Mouse (Mus musculus): ENCODE data around the gene App. TPM values are rescaled to one million over a fixed set of nuclear protein-coding genes. Genes with fewer than 3 reads are reported as not detected.
A peak's percentile ranks its signal among the peaks of the same experiment; 100 is the strongest.

App gene
- polyA plus RNA-seq (2015; fragmentation: Nextera tagmentation; extraction: Ambion mirVana): 165 and 166 TPM in 2 replicates

- H3K27me3 ChIP-seq (replicated peaks): no peaks in the 10 kb centered on the region
- peak; percentile 51; the same call in 1 of the 2 replicates for ATAC-seq (ENCODE audit: extremely low read depth, insufficient number of reproducible peaks, low FRiP score, low TSS enrichment)
- H3K36me3 ChIP-seq: peaks cover 9% of the 10 kb centered on the region
- WGBS: under 1% methylated on average over 78 of the region's 78 CpGs
- H3K4me2 ChIP-seq: peak within 1 kb of the TSS; percentile 71
- peak within 1 kb of the TSS; percentile 96 for H3K9ac ChIP-seq
- H3K4me1 ChIP-seq: peaks cover 43% of the 10 kb centered on the region
- H3K4me3 ChIP-seq: peak within 1 kb of the TSS; percentile 85
- H3K27ac ChIP-seq (replicated peaks): peak within 1 kb of the TSS; percentile 92
- no peaks in the 10 kb centered on the region for H3K9me3 ChIP-seq
These were observed at the start of gene App for GRCm38 (mm10) chr16:85173373-85174081. App (minus strand) TSS chr16:85173766.

GRCm38 (mm10) chr16:85215846-85216245 lies 42.3 kb upstream of the App start:
- no peak overlapping the region for H3K4me2 ChIP-seq

GRCm38 (mm10) chr16:85215173-85215572 lies 41.6 kb upstream of the App start:
- no peak overlapping the region for H3K27ac ChIP-seq (replicated peaks)
- no peak overlapping the region for H3K9ac ChIP-seq
- H3K9me3 ChIP-seq: no peaks in the 10 kb centered on the region
- no peak overlapping the region for H3K4me2 ChIP-seq
- H3K4me3 ChIP-seq: no peak overlapping the region
- no peaks in the 10 kb centered on the region for H3K27me3 ChIP-seq (replicated peaks)
- 38% methylated on average over 9 of the region's 9 CpGs for WGBS
- H3K36me3 ChIP-seq: no peaks in the 10 kb centered on the region
- ATAC-seq (ENCODE audit: extremely low read depth, insufficient number of reproducible peaks, low FRiP score, low TSS enrichment): no peak
- H3K4me1 ChIP-seq: peaks cover 12% of the 10 kb centered on the region

More at GRCm38 (mm10) chr16:85215846-85216245, 42.3 kb upstream of the App start:
- ATAC-seq (ENCODE audit: extremely low read depth, insufficient number of reproducible peaks, low FRiP score, low TSS enrichment): no peak
- peaks cover 12% of the 10 kb centered on the region for H3K4me1 ChIP-seq
- H3K27ac ChIP-seq (replicated peaks): 0 out of 2 replicates have a peak overlapping the region, but pooled peaks have one; percentile 12
- no peaks in the 10 kb centered on the region for H3K27me3 ChIP-seq (replicated peaks)
- no peak overlapping the region for H3K4me3 ChIP-seq
- no peaks in the 10 kb centered on the region for H3K36me3 ChIP-seq
- no peaks in the 10 kb centered on the region for H3K9me3 ChIP-seq
- WGBS: 52% methylated on average over 9 of the region's 9 CpGs
- no peak overlapping the region for H3K9ac ChIP-seq

DNA sequence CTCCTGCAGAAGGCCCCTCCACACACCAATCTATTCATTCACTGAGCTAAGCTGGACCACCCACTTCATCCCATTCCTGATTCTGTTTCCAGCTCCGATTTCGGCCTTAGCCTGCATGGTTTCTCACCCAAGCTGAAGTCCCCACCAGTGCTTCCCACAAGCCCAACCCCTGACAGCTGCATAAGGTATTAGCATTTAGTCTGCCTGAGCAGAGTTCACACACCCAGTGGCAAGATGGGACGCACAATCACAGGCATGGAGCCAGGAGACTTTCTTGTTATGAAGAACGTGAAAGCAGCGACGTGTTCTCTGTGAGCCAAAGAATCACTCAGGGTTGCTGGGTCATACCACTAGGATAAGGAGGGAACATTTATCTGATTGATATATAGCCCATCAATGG lies 22.1 kb upstream of the App start:
- Histone ChIP-seq H3K9me3 (no peaks in the 10 kb centered on the region), H3K36me3 (no peaks in the 10 kb centered on the region), H3K4me3 (no peak overlapping the region), H3K9ac (no peak overlapping the region), H3K4me1 (0 out of 2 replicates have a peak, but pooled peaks cover 7% of the 10 kb centered on the region), H3K4me2 (no peak overlapping the region), H3K27ac (replicated peaks) (no peak overlapping the region), H3K27me3 (replicated peaks) (no peaks in the 10 kb centered on the region)
- ATAC-seq (ENCODE audit: extremely low read depth, insufficient number of reproducible peaks, low FRiP score, low TSS enrichment): no peak
- 79% methylated on average over 6 of the region's 6 CpGs for WGBS

DNA sequence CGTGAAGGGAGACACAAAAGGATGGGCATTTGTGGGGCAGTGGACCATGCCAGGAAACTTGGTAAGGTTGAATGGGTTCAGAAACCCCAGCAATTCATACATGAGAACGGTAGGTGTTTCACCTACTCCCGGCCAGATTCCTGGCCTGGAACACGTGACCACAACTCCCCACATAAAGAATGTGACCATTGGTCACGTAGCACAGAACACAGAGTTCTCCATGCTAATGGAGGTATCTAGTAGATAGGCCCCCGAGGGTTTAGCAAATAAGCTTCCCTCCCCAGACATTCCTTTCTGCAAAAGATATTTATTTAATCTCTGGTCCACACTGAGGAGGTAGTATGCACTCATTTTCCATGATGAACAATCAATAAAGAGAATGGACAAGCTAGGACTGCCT lies 21.6 kb upstream of the App start:
- Histone ChIP-seq H3K27me3 (replicated peaks) (no peaks in the 10 kb centered on the region), H3K36me3 (no peaks in the 10 kb centered on the region), H3K4me1 (0 out of 2 replicates have a peak, but pooled peaks cover 7% of the 10 kb centered on the region), H3K9ac (no peak overlapping the region), H3K9me3 (no peaks in the 10 kb centered on the region), H3K4me3 (no peak overlapping the region), H3K27ac (replicated peaks) (no peak overlapping the region), H3K4me2 (no peak overlapping the region)
- ATAC-seq (ENCODE audit: extremely low read depth, insufficient number of reproducible peaks, low FRiP score, low TSS enrichment): no peak
- 60% methylated on average over 6 of the region's 6 CpGs for WGBS

- ATAC-seq (ENCODE audit: extremely low read depth, insufficient number of reproducible peaks, low FRiP score, low TSS enrichment): no peak
- Histone ChIP-seq H3K4me3 (no peak overlapping the region), H3K36me3 (no peaks in the 10 kb centered on the region), H3K9ac (no peak overlapping the region), H3K9me3 (no peaks in the 10 kb centered on the region), H3K4me1 (peaks cover 9% of the 10 kb centered on the region), H3K27ac (replicated peaks) (no peak overlapping the region), H3K4me2 (no peak overlapping the region), H3K27me3 (replicated peaks) (no peaks in the 10 kb centered on the region)
- 55% methylated on average over 3 of the region's 3 CpGs for WGBS
These were observed 7.9 kb upstream of the App start for GRCm38 (mm10) chr16:85181502-85181901.

DNA sequence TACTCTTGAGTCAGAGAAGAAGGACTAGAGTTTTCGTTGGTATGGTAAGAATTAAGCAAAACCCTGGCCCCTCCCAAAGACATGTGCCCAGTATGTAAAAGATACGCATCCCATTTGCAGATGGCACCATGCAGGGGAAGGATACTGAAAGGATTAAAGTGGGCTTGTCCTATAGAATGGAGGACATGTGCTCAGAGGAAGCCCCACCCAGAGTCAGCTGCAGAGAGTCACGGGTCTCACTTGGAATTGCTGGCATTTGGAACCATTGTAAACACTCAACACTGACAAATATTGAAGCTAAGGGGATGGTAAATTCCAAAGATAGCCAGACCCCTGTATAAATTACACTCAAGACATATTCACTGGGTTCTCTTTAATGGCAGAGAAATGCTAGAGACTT lies 7.1 kb upstream of the App start:
- Histone ChIP-seq H3K27me3 (replicated peaks) (no peaks in the 10 kb centered on the region), H3K4me3 (no peak overlapping the region), H3K4me2 (no peak overlapping the region), H3K9me3 (no peaks in the 10 kb centered on the region), H3K27ac (replicated peaks) (no peak overlapping the region), H3K9ac (no peak overlapping the region), H3K4me1 (peaks cover 15% of the 10 kb centered on the region), H3K36me3 (no peaks in the 10 kb centered on the region)
- ATAC-seq (ENCODE audit: extremely low read depth, insufficient number of reproducible peaks, low FRiP score, low TSS enrichment): no peak
- 66% methylated on average over 3 of the region's 3 CpGs for WGBS

DNA sequence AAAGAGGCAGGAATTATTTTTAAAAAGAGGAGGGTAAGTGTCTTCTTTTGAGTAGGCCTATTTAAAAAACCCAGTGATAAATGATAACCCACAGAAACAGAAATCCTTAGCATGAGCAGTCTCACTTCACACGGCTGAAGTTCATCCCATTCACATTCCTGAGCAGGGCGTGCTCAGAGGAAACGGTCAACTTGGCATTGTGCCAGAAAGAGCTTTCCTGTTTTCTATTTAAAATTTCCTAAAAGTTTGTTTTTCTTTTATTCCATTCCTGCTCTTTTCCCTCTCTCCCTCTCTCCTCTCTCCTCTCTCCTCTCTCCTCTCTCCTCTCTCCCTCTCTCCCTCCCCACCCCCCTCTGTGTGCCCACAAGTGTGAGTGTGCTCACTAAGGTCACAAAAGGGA lies 3.1 kb upstream of the App start:
- Histone ChIP-seq H3K4me3 (no peak overlapping the region), H3K9ac (no peak overlapping the region), H3K4me2 (no peak overlapping the region), H3K27me3 (replicated peaks) (no peaks in the 10 kb centered on the region), H3K9me3 (no peaks in the 10 kb centered on the region), H3K4me1 (peaks cover 13% of the 10 kb centered on the region; the same call in 1 of the 2 replicates), H3K27ac (replicated peaks) (no peak overlapping the region), H3K36me3 (no peaks in the 10 kb centered on the region)
- no peak for ATAC-seq (ENCODE audit: extremely low read depth, insufficient number of reproducible peaks, low FRiP score, low TSS enrichment)
- WGBS: 11% methylated on average over 3 of the region's 3 CpGs

DNA sequence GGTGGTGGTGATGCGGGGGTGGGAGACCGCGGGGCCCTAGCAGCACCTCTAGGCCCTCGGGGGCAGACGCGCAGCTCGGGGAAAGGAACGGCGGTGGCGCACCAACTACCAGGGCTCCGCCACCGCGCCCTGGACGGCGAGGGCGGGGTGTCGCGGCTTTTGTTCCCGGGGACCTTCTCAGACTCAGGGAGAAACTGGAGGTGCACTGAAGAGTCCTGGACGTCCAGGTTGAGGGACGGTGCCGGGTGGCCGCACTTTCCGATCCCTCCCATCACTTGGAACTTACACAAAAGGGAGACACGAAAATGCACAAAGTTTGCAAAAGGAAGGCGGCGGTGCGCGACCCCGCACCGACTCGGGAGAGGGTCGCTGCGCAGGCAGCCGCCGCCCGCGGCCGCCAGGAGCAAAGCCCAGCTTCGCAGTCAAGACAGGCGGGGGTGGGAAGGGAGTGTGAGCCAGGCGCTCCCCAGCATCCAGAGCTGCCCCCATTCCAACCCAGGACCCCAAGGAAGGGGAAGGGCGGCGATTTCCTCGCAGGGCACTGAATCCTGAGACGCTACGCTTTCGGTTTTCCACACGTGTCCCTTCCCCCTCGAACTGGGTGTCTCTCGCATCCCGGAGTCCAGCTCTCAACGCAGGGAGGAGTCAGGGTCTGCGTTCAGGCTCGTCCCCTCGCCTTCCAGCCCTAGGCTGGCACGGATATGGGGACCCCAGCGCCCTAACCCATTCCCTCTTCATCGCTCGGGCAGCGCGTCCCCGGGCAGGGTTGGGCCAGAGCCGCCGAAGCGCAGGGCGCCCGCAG lies 794 bp downstream of the App start:
- Histone ChIP-seq H3K27ac (replicated peaks) (peak overlapping the region; percentile 92), H3K4me2 (peak overlapping the region; percentile 71), H3K9ac (peak overlapping the region; percentile 96), H3K9me3 (no peaks in the 10 kb centered on the region), H3K27me3 (replicated peaks) (no peaks in the 10 kb centered on the region), H3K4me3 (peak overlapping the region; percentile 85), H3K4me1 (peaks cover 45% of the 10 kb centered on the region), H3K36me3 (peaks cover 14% of the 10 kb centered on the region)
- under 1% methylated on average over 68 of the region's 68 CpGs for WGBS
- ATAC-seq (ENCODE audit: extremely low read depth, insufficient number of reproducible peaks, low FRiP score, low TSS enrichment): peak; percentile 45; the same call in 1 of the 2 replicates

DNA sequence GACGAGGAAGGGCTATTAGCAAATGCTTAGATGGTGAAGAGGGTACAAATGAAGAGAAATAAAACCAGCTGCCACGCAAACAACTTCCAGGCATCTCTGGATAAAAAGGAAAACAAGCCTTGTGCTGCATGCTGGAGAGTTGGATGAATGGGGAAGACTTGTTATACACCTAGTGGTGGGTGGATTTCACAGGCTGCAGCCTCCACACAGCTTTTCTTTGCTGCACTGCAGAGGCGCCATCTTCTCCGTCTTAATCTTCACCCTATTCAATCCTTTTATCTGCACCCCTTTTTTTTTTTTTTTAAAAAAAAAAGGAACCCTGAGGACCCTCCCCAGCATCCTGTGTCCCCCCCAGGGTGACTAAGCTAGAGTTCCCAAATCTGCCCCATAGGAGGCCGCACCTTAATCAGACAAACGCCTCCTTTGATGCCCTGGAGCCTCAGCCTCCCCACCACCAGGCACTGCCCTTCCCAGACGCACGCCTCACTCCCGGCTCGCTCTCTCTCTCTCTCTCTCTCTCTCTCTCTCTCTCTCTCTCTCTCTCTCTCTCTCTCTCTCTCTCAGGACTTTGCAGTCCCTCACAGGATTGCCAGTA lies 1.5 kb downstream of the App start:
- peak overlapping the region; percentile 96 for H3K9ac ChIP-seq
- H3K27ac ChIP-seq (replicated peaks): peak overlapping the region; percentile 92
- 3% methylated on average over 10 of the region's 10 CpGs for WGBS
- no peaks in the 10 kb centered on the region for H3K9me3 ChIP-seq
- H3K36me3 ChIP-seq: peaks cover 21% of the 10 kb centered on the region
- H3K4me3 ChIP-seq: peak overlapping the region; percentile 85
- ATAC-seq (ENCODE audit: extremely low read depth, insufficient number of reproducible peaks, low FRiP score, low TSS enrichment): peak; percentile 27; the same call in 1 of the 2 replicates
- peak overlapping the region; percentile 71 for H3K4me2 ChIP-seq
- peaks cover 45% of the 10 kb centered on the region for H3K4me1 ChIP-seq
- H3K27me3 ChIP-seq (replicated peaks): no peaks in the 10 kb centered on the region

DNA sequence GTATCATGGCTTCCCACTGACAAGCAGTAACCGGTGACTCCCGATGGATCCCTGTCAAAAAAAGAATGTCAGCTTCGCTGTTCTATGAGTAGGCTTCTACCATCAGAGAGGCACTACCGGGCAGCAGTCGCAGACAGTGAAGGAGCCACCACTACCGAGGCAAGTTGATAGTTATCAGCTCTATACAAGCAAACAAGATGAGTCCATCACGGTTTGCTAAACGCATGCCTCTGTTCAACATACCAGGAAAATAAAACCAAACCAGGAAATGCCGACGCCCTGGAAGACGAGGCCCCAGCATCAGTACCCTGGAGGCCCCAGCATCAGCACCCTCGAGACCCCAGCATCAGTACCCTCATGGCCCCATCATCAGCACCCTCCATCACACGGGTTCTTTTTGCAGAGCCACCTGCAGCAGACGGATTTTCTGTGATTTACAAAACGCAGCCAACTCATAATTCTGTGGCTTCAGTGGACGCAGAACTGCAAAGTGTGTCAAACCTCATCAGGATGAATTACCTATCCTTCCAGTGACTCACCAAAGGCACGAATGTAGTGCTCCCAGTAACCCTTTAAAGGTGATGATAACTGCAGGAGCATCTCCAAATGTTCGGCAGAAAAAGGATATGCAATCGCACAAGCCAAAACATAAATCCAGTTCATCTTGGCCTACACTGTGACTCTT lies 2.6 kb downstream of the App start:
- Histone ChIP-seq H3K9me3 (no peaks in the 10 kb centered on the region), H3K4me3 (peak overlapping the region; percentile 31), H3K27ac (replicated peaks) (no peak overlapping the region), H3K4me1 (peaks cover 38% of the 10 kb centered on the region), H3K27me3 (replicated peaks) (no peaks in the 10 kb centered on the region), H3K4me2 (peak overlapping the region; percentile 71), H3K9ac (peak overlapping the region; percentile 55), H3K36me3 (peaks cover 22% of the 10 kb centered on the region)
- no peak for ATAC-seq (ENCODE audit: extremely low read depth, insufficient number of reproducible peaks, low FRiP score, low TSS enrichment)
- WGBS: 36% methylated on average over 19 of the region's 19 CpGs

Data from heart, embryonic 13.5 days (tissue).